7 mouse cellular contexts compared by ENCODE assay signal in the genomic region with DNA sequence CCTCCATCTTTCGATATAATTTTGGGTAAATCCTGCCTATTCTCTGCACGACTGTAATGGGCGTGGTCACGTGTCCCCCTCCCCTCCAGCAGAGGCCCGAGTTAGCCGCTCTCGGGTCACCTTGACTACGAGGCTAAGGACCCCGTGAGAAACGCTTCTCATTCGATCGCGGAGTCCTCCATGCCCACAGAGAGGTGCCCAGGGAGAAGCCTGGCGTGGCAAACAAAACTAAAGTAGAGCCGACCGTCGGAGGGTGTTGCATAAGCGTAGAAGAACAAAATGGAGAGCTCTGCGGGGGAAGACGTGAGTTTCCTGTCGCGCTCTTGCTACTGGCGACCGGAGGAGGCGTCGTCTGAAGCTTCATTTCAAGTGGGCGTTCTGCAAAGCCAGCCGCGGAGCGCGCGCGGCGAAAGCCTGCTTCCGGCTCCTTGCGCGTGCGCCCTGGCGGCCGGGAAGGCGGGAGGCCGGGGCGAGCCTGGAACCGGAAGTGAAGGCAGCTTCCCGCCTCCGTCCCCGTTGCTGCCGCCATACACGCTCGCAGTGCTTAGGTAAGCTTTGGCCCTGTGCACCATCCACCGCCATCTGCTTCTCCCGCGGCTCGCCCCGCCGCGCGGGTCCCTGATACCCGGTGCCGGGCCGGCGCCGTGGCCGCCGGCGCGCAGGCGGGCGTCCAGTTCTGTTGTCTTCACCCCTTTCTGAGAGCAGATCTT. TPM values are rescaled to one million over a fixed set of nuclear protein-coding genes. Genes with fewer than 3 reads are reported as not detected.
A peak's percentile ranks its signal among the peaks of the same experiment; 100 is the strongest.
DNase-seq lines count a peak whose midpoint lies in the region; ATAC-seq lines count a peak whose summit lies in the region.

A gene (plus strand): TSS at position 442 of the 710 bp plus-strand sequence.

- peaks cover 44% of the 10 kb centered on the region for H3K4me1 ChIP-seq in embryonic facial prominence, embryonic 12.5 days
- peaks cover 22% of the 10 kb centered on the region for H3K4me1 ChIP-seq in limb, embryonic 11.5 days (ENCODE audit: control insufficient read depth, insufficient read depth, low read length)
- peaks cover 40% of the 10 kb centered on the region for H3K4me1 ChIP-seq in midbrain, embryonic 14.5 days (ENCODE audit: control insufficient read depth, insufficient read depth, low read length)

- no peaks in the 10 kb centered on the region for H3K9me3 ChIP-seq in embryonic facial prominence, embryonic 12.5 days
- no peaks in the 10 kb centered on the region for H3K9me3 ChIP-seq in limb, embryonic 11.5 days (ENCODE audit: control insufficient read depth, low read length)
- no peaks in the 10 kb centered on the region for H3K9me3 ChIP-seq in midbrain, embryonic 14.5 days (ENCODE audit: control insufficient read depth, low read length)

- peak within 1 kb of the TSS; percentile 100 for H3K9ac ChIP-seq in embryonic facial prominence, embryonic 12.5 days
- H3K9ac ChIP-seq in limb, embryonic 11.5 days (ENCODE audit: low read length): peak within 1 kb of the TSS; percentile 100
- peak within 1 kb of the TSS; percentile 98 for H3K9ac ChIP-seq in midbrain, embryonic 14.5 days (replicated peaks; ENCODE audit: low read length)

- no peaks in the 10 kb centered on the region for H3K27me3 ChIP-seq in embryonic facial prominence, embryonic 12.5 days
- no peaks in the 10 kb centered on the region for H3K27me3 ChIP-seq in limb, embryonic 11.5 days (ENCODE audit: control insufficient read depth, insufficient read depth, low read length)
- no peaks in the 10 kb centered on the region for H3K27me3 ChIP-seq in midbrain, embryonic 14.5 days (ENCODE audit: control insufficient read depth, insufficient read depth, low read length)

- peak within 1 kb of the TSS; percentile 93 for H3K4me2 ChIP-seq in embryonic facial prominence, embryonic 12.5 days (replicated peaks)
- peak within 1 kb of the TSS; percentile 94 for H3K4me2 ChIP-seq in limb, embryonic 11.5 days (ENCODE audit: low read depth, severe bottlenecking)
- H3K4me2 ChIP-seq in midbrain, embryonic 14.5 days (ENCODE audit: low read length): peak within 1 kb of the TSS; percentile 95

- peak within 1 kb of the TSS; percentile 99 for H3K27ac ChIP-seq in embryonic facial prominence, embryonic 12.5 days
- H3K27ac ChIP-seq in limb, embryonic 11.5 days (replicated peaks; ENCODE audit: low read depth, low read length): peak within 1 kb of the TSS; percentile 98
- peak within 1 kb of the TSS; percentile 97 for H3K27ac ChIP-seq in midbrain, embryonic 14.5 days (replicated peaks; ENCODE audit: low read depth, low read length)

- DNase-seq in adrenal gland, postnatal 25 days: peak; percentile 95
- DNase-seq in heart, adult 11 months: peak; percentile 100
- DNase-seq in kidney, adult 18-20 months: peak; percentile 97
- DNase-seq in limb, embryonic 11.5 days (ENCODE audit: low spot score): peak; percentile 96
- DNase-seq in midbrain, embryonic 14.5 days: peak; percentile 98
- peak; percentile 90 to 94 for DNase-seq in spleen, adult 18-20 months

- H3K4me3 ChIP-seq in embryonic facial prominence, embryonic 12.5 days: peak within 1 kb of the TSS; percentile 96
- peak within 1 kb of the TSS; percentile 98 for H3K4me3 ChIP-seq in limb, embryonic 11.5 days (ENCODE audit: low read depth, low read length)
- peak within 1 kb of the TSS; percentile 71 for H3K4me3 ChIP-seq in midbrain, embryonic 14.5 days (replicated peaks; ENCODE audit: low read depth, low read length)

- under 1% methylated on average over 69 of the region's 69 CpGs for WGBS in embryonic facial prominence, embryonic 12.5 days
- under 1% methylated on average over 69 of the region's 69 CpGs for WGBS in limb, embryonic 11.5 days
- WGBS in midbrain, embryonic 14.5 days: under 1% methylated on average over 69 of the region's 69 CpGs

- peaks cover 35% of the 10 kb centered on the region for H3K36me3 ChIP-seq in embryonic facial prominence, embryonic 12.5 days
- H3K36me3 ChIP-seq in limb, embryonic 11.5 days (ENCODE audit: control insufficient read depth, insufficient read depth, low read length): peaks cover 28% of the 10 kb centered on the region
- peaks cover 36% of the 10 kb centered on the region for H3K36me3 ChIP-seq in midbrain, embryonic 14.5 days (ENCODE audit: control insufficient read depth, insufficient read depth, low read length)

- ATAC-seq in embryonic facial prominence, embryonic 12.5 days (ENCODE audit: insufficient number of reproducible peaks, insufficient read depth, low FRiP score, low TSS enrichment): peak; percentile 84
- ATAC-seq in limb, embryonic 11.5 days (ENCODE audit: insufficient number of reproducible peaks, low FRiP score, low TSS enrichment, low read depth): peak; percentile 91
- ATAC-seq in midbrain, embryonic 14.5 days (ENCODE audit: low FRiP score, low TSS enrichment): peak; percentile 91

RNA-seq across cellular contexts. Expression of the gene that starts here (rescaled TPM):
- 237 and 249 TPM in 2 replicates for total RNA-seq in adrenal gland, postnatal 25 days (2021)
- polyA plus RNA-seq in embryonic facial prominence, embryonic 12.5 days (2016; fragmentation: Nextera tagmentation; extraction: Ambion mirVana): 572 and 587 TPM in 2 replicates
- polyA plus RNA-seq in limb, embryonic 11.5 days (2014; fragmentation: Nextera tagmentation; extraction: Ambion mirVana): 739 and 748 TPM in 2 replicates
- polyA plus RNA-seq in midbrain, embryonic 14.5 days (2014; fragmentation: Nextera tagmentation; extraction: Ambion mirVana): 386 and 390 TPM in 2 replicates

Comparison
In these comparisons a context has a peak if more than half of its experiments do, and no peak if none do; other contexts are left out.
1. Peak in every context shown above with its lines: DNase-seq, ATAC-seq, H3K4me3 ChIP-seq and H3K27ac ChIP-seq.